In the genomic region with DNA sequence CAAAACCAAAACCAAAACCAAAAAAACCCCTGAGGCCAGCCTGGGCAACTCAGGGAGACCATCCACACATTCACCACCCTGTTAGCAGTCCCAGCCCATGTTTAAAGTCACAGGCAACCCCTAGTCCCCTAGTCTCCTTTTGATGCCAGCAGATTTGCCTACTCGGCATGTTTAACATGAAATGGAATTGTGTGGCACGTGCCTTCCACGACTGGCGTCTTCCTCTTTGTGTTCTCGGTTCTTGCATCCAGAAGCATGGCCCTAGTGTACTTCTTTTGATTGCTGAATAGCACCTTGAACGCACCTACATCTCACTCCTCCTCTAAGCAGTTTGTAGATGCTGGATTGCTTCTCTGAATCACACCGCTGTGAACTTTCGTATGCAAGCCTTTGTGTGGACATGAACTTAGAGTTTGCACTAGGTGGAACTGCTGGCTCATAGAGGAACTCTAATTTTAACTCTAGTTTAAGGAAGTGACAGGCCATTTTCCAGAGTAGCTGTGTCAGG, we compare ENCODE assay signal across 1 mouse cellular context.
TF ChIP-seq lines count a peak whose summit lies in the region.

No protein-coding gene starts in this region.

TF ChIP-seq in MEL, 35 proteins besides CTCF, POLR2A, EP300 and RAD21:
- TF ChIP-seq ZMIZ1 (IDR thresholded peaks at IDR 0.05; ENCODE audit: low read depth, low read length) (no peak), CHD2 (IDR thresholded peaks at IDR 0.05; ENCODE audit: low read length) (no peak), MAX (IDR thresholded peaks at IDR 0.05; ENCODE audit: low read length) (no peak), BHLHE40 (IDR thresholded peaks at IDR 0.05; ENCODE audit: borderline replicate concordance, low read depth, low read length) (peak; percentile 67; the same call in 1 of the 2 replicates), ZC3H11A (IDR thresholded peaks at IDR 0.05; ENCODE audit: low read depth, low read length) (no peak), TBP (IDR thresholded peaks at IDR 0.05; ENCODE audit: low read depth, low read length) (no peak), MXI1 (IDR thresholded peaks at IDR 0.05; ENCODE audit: low read depth, low read length) (no peak), ZNF384 (IDR thresholded peaks at IDR 0.05; ENCODE audit: low read depth, low read length) (peak; percentile 66)
